Mouse (Mus musculus): ENCODE results near the gene Ucn2.

Ucn2 gene

DNA sequence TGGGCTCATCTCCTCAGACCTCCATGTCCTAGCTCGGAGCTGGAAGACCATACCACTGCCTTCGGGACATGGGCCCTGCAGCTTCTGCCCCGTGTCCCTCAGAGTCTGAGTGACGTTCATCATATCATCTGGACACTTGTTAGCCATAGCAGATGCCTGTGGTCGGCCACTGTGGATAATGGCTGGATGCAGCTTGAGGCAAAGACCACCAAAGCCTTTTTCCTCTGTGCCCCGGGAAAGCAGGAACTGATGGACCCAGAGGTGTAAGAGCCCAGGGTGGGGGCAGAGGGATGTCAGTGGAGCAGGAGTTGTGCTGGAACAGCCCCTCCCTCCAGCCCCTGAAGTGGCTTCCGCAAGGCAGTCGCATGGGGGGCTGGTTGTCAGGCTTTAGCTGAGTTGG is 45.9 kb downstream of the Ucn2 start:
- no peak for DNase-seq (ENCODE audit: low read depth)

DNA sequence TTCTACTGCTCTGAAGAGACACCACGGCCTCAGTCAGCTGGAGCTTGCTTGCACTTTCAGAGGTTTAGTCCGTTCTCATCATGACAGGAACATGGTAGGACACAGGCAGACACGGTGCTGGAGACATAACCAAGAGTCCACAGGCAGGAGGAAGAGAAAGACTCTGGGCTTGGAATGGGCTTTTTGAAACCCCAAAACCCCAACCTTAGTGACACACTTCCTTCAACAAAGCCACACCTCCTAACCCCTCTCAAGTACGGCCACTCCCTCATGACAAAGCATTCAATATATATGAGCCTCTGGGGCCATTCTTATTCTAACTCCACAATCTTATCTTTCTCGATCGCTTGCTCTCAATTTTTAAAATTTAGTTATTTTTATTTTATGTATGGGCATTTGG is 46.6 kb downstream of the Ucn2 start:
- no peak for DNase-seq (ENCODE audit: low read depth)
